Mouse (Mus musculus): ENCODE measurements around the gene 4833427G06Rik.
A peak's percentile ranks its signal among the peaks of the same experiment; 100 is the strongest.

The 4833427G06Rik gene

GRCm38 (mm10) chr9:51068202-51068601 is 33.7 kb downstream of the 4833427G06Rik start:
- no peak for DNase-seq (ENCODE audit: low read depth)

DNA sequence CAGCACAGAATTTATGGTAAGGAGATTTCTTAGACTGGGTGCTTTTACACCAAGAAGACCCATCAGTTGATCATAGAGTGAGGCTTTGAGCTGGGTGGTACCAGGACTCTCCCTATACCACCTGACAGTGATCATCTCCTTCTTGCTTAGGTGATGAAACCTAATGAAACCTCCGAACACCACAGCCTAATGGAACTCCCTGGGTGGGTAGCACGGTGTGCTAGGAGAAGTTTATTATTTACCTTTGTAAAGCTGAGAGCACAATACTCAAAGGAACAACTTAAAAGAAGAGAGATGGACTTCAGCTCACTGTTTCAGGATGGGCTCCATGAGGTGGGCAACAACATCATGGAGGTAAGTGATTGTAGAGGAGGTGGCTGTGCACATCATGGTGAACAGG is 41.3 kb downstream of the 4833427G06Rik start, which contains the start of gene Btg4:
TSS of gene Btg4 (plus strand) at position 301 of the 400 bp plus-strand sequence.
- DNase-seq (ENCODE audit: low read depth) = no peak

DNA sequence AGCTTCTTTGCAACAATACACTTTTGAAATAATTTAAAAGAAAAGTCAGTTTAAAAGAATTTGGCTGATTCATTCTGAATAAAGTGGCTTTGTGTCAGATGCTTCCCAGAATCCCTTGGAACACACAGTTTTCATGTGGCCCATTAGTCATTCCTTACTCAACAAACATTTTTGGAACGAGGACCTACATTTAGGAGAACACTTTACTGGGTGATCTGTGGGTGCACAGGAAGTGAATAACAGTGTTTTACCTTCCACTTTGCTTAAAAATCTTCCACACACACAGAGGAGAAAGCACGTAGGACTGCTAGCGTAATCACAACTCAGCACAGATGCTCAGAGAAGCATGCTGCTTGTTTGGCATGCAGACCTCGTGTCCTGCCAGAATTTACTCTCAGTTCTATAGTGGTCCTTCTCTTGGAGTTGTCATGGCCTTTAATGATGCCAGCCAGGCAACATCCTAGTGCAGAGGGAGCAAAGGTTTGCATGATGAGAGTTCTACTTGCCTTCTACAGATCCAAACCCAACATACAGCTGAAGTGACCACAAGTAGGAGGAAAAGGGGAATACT is 42.8 kb downstream of the 4833427G06Rik start:
- no peak for DNase-seq (ENCODE audit: low read depth)

DNA sequence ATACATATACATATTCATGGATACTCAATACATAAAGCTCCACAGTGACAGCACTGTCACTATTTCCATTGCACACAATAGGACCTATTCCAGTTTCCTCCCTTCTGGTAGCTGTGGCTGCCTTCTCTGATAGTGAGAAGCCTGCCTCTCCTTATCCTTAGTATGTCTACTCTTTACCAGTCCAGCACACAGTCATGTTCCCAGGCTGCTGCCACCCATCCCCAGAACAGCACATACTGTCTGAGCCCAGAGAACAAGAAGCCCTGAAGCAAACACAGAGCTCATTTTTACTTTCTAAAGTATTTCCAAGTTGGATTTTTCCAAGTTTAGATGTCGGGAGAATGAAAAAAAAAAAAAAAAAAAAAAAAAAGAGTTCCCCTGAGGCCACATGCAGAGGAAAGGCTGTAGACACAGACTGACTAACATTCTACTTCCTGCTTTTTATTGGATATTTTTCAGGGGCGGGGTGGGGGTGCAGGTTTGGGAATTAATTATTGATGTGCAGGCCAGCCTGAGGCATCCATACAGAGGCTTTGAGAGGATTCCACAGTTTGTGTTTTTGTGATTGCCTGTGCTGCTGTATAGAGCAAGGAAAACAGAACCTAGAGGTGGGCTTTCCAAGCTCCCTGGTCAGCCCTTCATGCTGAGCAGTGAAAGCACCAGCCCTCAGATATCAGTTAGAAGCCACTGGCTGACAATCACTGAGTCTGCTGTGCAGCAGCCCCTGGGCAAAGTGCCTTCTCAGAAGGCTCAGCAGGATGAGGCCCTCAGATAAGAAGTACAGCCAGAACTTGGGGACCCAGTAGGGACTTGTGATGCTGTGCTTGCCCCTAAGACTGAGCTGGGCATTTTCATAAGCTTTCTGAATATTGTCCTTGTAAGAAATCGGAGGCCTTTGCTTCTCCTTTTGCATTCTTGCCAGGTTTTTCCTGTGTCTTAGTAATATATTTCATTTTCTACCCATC is 45.2 kb downstream of the 4833427G06Rik start:
- no peak for DNase-seq (ENCODE audit: low read depth)

DNA sequence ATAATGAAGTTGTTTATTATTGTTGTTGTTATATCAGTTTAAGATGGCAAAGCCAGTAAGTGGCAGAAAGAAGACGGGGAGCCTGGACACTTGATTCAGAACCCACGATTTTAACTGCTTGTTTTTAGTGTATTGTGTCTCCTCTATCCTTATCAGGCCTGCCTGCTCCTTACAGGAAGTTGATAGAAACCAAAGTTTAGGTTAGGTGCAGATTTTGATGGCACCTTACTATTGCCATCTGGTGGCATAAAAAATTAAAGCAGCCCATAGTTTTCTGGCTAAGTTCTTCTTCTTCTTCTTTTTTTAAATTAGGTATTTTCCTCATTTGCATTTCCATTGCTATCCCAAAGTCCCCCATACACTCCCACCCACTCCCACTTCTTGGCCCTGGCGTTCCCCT is 49.7 kb downstream of the 4833427G06Rik start:
- peak; percentile 82 for DNase-seq (ENCODE audit: low read depth)

DNA sequence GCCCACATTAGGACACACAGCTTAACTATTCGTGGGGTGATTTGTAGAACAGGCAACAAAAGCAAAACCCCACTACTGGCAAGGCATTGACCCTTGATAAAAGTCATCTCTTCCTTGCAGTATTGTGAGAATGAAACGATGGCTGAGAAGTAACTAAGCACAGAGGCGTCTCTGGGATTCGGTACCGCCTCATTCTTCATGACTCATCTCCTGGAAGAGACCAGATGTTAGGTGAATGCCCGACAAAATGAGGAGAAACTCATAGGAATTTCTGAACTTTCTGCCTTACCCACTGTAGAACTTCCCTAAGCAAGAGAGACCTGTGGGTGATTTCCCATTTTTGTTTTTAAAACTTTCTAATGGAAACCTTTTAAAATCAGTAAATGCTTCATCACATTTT is 59.7 kb downstream of the 4833427G06Rik start:
- no peak for DNase-seq (ENCODE audit: low read depth)

GRCm38 (mm10) chr9:51041491-51041980 is 60.3 kb downstream of the 4833427G06Rik start:
- no peak for DNase-seq (ENCODE audit: low read depth)

GRCm38 (mm10) chr9:51032785-51033529 is 68.9 kb downstream of the 4833427G06Rik start:
- no peak for DNase-seq (ENCODE audit: low read depth)

- no peak for DNase-seq (ENCODE audit: low read depth)
Observed at GRCm38 (mm10) chr9:51032291-51032690, 69.6 kb downstream of the 4833427G06Rik start.

DNA sequence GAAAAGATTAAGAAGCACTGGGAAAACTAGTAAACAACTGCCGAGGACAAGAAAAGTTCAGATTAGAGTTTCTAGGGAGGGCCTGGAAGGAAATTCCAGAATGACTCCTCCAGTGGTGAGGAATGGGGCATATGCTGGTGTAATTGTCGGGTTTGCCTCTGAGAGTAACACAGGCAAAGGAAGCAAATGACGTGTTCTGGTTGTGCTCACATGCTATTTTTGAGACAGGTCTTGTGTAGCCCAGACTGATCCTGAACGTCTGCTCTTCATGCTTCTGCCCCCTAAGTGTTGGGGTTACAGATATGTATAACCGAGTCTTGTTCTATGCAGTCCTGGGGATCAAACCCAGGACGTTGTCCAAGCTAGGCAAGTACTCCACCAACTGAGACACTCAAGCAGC is 70.3 kb downstream of the 4833427G06Rik start:
- DNase-seq (ENCODE audit: low read depth) = no peak

Data from 416B (cell line).